Mouse (Mus musculus): Measurements from ENCODE around the gene Olfr1222. TPM values are rescaled to one million over a fixed set of nuclear protein-coding genes. Genes with fewer than 3 reads are reported as not detected.

The Olfr1222 gene
- polyA plus RNA-seq, 1 experiment from 2014 or later: not detected

DNA sequence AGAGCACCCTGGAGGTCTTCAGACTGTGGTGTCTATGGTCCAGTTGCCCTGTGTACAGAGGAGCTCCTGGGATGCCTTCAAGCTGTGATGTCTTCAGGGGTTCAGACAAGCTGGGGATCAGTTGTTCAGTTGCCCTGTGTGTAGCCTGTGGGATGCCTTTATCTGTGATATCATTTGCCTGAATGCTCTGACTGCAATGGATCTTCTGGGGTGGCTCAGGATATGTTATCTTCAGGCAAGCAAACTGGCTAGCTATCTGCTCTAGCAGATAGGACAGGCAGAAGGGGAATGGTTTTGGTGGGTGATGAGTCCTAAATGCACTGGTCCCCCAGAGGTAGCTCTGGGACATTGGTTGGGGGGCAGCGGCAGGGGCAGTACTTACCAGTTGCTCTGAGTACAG lies 39.0 kb downstream of the Olfr1222 start:
- ATAC-seq (ENCODE audit: insufficient read depth): no peak
- Histone ChIP-seq H3K27ac (ENCODE audit: low read depth) (no peak overlapping the region), H3K9me3 (ENCODE audit: low read depth, low read length) (no peaks in the 10 kb centered on the region), H3K9ac (no peak overlapping the region), H3K4me3 (ENCODE audit: low read depth, low read length) (no peak overlapping the region), H3K4me1 (ENCODE audit: insufficient read depth) (no peaks in the 10 kb centered on the region), H3K27me3 (ENCODE audit: insufficient read depth, low read length) (no peaks in the 10 kb centered on the region), H3K4me2 (no peak overlapping the region), H3K36me3 (ENCODE audit: insufficient read depth) (no peaks in the 10 kb centered on the region)
- TF ChIP-seq CTCF (IDR thresholded peaks at IDR 0.05; ENCODE audit: low read depth): no peak
- no peak for DNase-seq
- WGBS: 92% methylated on average over 1 of the region's 1 CpGs

DNA sequence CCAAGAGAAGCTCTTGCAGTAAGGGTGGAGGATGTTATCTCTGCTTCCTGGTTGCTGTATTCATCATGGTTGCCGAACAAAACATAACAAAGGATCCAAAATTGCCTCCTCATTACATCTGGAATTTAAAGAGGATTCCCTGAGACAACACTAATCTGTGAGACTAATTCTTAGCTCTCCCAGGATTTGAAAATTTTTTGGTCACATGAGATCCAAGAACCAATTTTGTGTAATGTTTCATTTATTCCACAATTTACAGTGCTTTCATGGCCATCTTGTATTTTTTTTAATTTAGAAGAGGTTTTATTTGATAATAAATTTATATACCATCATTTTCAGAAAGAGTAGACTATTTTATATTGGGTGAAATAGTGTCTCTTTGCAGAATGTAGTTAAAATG lies 49.4 kb downstream of the Olfr1222 start, which contains the start of gene Olfr1219:
Gene Olfr1219, minus strand, starts transcription at position 101 of the 400 bp plus-strand sequence.
- TF ChIP-seq CTCF (IDR thresholded peaks at IDR 0.05; ENCODE audit: low read depth): no peak
- DNase-seq: no peak
- Histone ChIP-seq H3K4me3 (ENCODE audit: low read depth, low read length) (no peak within 1 kb of the TSS), H3K27me3 (ENCODE audit: insufficient read depth, low read length) (no peaks in the 10 kb centered on the region), H3K36me3 (ENCODE audit: insufficient read depth) (no peaks in the 10 kb centered on the region), H3K9ac (no peak within 1 kb of the TSS), H3K4me1 (ENCODE audit: insufficient read depth) (no peaks in the 10 kb centered on the region), H3K4me2 (no peak within 1 kb of the TSS), H3K9me3 (ENCODE audit: low read depth, low read length) (no peaks in the 10 kb centered on the region), H3K27ac (ENCODE audit: low read depth) (no peak within 1 kb of the TSS)
- no peak for ATAC-seq (ENCODE audit: insufficient read depth)
- WGBS: 56% methylated on average over 1 of the region's 1 CpGs

DNA sequence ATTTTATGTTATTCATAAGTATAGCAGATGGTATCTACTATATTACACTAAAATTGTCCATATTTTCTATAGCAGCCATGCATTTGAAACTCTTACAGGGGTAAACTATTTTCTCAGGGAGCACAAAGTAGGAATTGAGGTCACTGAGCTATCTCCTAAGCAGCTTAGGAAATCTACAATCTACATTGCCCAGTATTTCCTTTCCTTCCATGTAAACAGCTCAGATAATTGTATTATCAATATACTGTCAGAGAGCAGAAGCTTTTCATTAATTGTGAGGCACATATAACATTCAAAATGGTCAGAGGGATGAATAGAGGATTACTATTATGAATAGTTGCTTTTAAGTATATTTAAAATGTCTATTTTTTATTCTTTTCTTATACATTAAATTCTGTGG lies 51.4 kb downstream of the Olfr1222 start:
- H3K27ac ChIP-seq (ENCODE audit: low read depth): no peak overlapping the region
- no peak for ATAC-seq (ENCODE audit: insufficient read depth)

More for the DNA sequence above, 51.4 kb downstream of the Olfr1222 start:
- DNase-seq: no peak
- no peak overlapping the region for H3K9ac ChIP-seq
- TF ChIP-seq CTCF (IDR thresholded peaks at IDR 0.05; ENCODE audit: low read depth): no peak
- no peaks in the 10 kb centered on the region for H3K9me3 ChIP-seq (ENCODE audit: low read depth, low read length)
- no peak overlapping the region for H3K4me3 ChIP-seq (ENCODE audit: low read depth, low read length)
- H3K4me1 ChIP-seq (ENCODE audit: insufficient read depth): no peaks in the 10 kb centered on the region
- H3K36me3 ChIP-seq (ENCODE audit: insufficient read depth): no peaks in the 10 kb centered on the region
- H3K27me3 ChIP-seq (ENCODE audit: insufficient read depth, low read length): no peaks in the 10 kb centered on the region
- H3K4me2 ChIP-seq: no peak overlapping the region

Other genes starting within 250 kb of the Olfr1222 start
- not detected in 2 replicates for gene Olfr1208, start 230.7 kb downstream of the Olfr1222 start, polyA plus RNA-seq (2014; fragmentation: Nextera tagmentation; extraction: Ambion mirVana)
- gene Olfr1209, start 217.9 kb downstream of the Olfr1222 start, polyA plus RNA-seq (2014; fragmentation: Nextera tagmentation; extraction: Ambion mirVana): not detected in 2 replicates
- gene Olfr1211, start 194.9 kb downstream of the Olfr1222 start, polyA plus RNA-seq (2014; fragmentation: Nextera tagmentation; extraction: Ambion mirVana): not detected in 2 replicates
- gene Olfr1212, start 179.1 kb downstream of the Olfr1222 start, polyA plus RNA-seq (2014; fragmentation: Nextera tagmentation; extraction: Ambion mirVana): not detected in 2 replicates
- not detected in 2 replicates for gene Gm13762, start 152.8 kb downstream of the Olfr1222 start, polyA plus RNA-seq (2014; fragmentation: Nextera tagmentation; extraction: Ambion mirVana)
- gene Olfr1214, start 140.4 kb downstream of the Olfr1222 start, polyA plus RNA-seq (2014; fragmentation: Nextera tagmentation; extraction: Ambion mirVana): not detected in 2 replicates
- gene Olfr1215, start 126.1 kb downstream of the Olfr1222 start, polyA plus RNA-seq (2014; fragmentation: Nextera tagmentation; extraction: Ambion mirVana): not detected in 2 replicates
- gene Olfr1216, start 114.7 kb downstream of the Olfr1222 start, polyA plus RNA-seq (2014; fragmentation: Nextera tagmentation; extraction: Ambion mirVana): not detected in 2 replicates
- gene Olfr1217, start 101.0 kb downstream of the Olfr1222 start, polyA plus RNA-seq (2014; fragmentation: Nextera tagmentation; extraction: Ambion mirVana): not detected in 2 replicates
- not detected in 2 replicates for gene Olfr1218, start 71.9 kb downstream of the Olfr1222 start, polyA plus RNA-seq (2014; fragmentation: Nextera tagmentation; extraction: Ambion mirVana)
- not detected in 2 replicates for gene Olfr1219, start 49.5 kb downstream of the Olfr1222 start, polyA plus RNA-seq (2014; fragmentation: Nextera tagmentation; extraction: Ambion mirVana)
- not detected in 2 replicates for gene Olfr1220, start 26.2 kb downstream of the Olfr1222 start, polyA plus RNA-seq (2014; fragmentation: Nextera tagmentation; extraction: Ambion mirVana)
- not detected in 2 replicates for gene Olfr1221, start 15.8 kb downstream of the Olfr1222 start, polyA plus RNA-seq (2014; fragmentation: Nextera tagmentation; extraction: Ambion mirVana)
- gene Olfr1223, start 18.5 kb upstream of the Olfr1222 start, polyA plus RNA-seq (2014; fragmentation: Nextera tagmentation; extraction: Ambion mirVana): not detected in 2 replicates
- not detected in 2 replicates for gene Olfr1224-ps1, start 31.0 kb upstream of the Olfr1222 start, polyA plus RNA-seq (2014; fragmentation: Nextera tagmentation; extraction: Ambion mirVana)
- not detected in 2 replicates for gene Olfr1225, start 41.6 kb upstream of the Olfr1222 start, polyA plus RNA-seq (2014; fragmentation: Nextera tagmentation; extraction: Ambion mirVana)
- not detected in 2 replicates for gene Olfr1226, start 67.0 kb upstream of the Olfr1222 start, polyA plus RNA-seq (2014; fragmentation: Nextera tagmentation; extraction: Ambion mirVana)
- gene Olfr1228, start 121.0 kb upstream of the Olfr1222 start, polyA plus RNA-seq (2014; fragmentation: Nextera tagmentation; extraction: Ambion mirVana): not detected in 2 replicates
- not detected in 2 replicates for gene Olfr1229, start 155.0 kb upstream of the Olfr1222 start, polyA plus RNA-seq (2014; fragmentation: Nextera tagmentation; extraction: Ambion mirVana)
- not detected in 2 replicates for gene Olfr1230, start 164.2 kb upstream of the Olfr1222 start, polyA plus RNA-seq (2014; fragmentation: Nextera tagmentation; extraction: Ambion mirVana)
- gene Olfr1231, start 174.0 kb upstream of the Olfr1222 start, polyA plus RNA-seq (2014; fragmentation: Nextera tagmentation; extraction: Ambion mirVana): not detected in 2 replicates
- not detected in 2 replicates for gene Olfr1232, start 196.6 kb upstream of the Olfr1222 start, polyA plus RNA-seq (2014; fragmentation: Nextera tagmentation; extraction: Ambion mirVana)
- gene Olfr1233, start 209.3 kb upstream of the Olfr1222 start, polyA plus RNA-seq (2014; fragmentation: Nextera tagmentation; extraction: Ambion mirVana): not detected in 2 replicates
- not detected in 2 replicates for gene Olfr1234, start 231.8 kb upstream of the Olfr1222 start, polyA plus RNA-seq (2014; fragmentation: Nextera tagmentation; extraction: Ambion mirVana)

All from lung, embryonic 14.5 days (tissue).